Mouse (Mus musculus) heart, adult 2 months (tissue): ENCODE measurements around the gene Bap1. TPM values are rescaled to one million over a fixed set of nuclear protein-coding genes. Genes with fewer than 3 reads are reported as not detected.

Experiments used
- DNase-seq, 2 experiments: peaks; one replicate each; pipeline ENCODE4 v3.0.0; 2021
- H3K27ac ChIP-seq: fragments of 200-600 bp; 2 replicates; pipeline ENCODE4 v1.8.1; 2022
- H3K27me3 ChIP-seq: fragments of 200-500 bp; 2 replicates; pipeline ENCODE4 v1.6.1; 2012; ENCODE audit warnings: mild to moderate bottlenecking, low read length, inconsistent platforms, mixed read lengths; ENCODE audit not compliant: control insufficient read depth, insufficient read depth
- H3K36me3 ChIP-seq: fragments of 200-500 bp; 2 replicates; pipeline ENCODE4 v1.6.1; 2012; ENCODE audit warnings: low read length, inconsistent platforms; ENCODE audit not compliant: control insufficient read depth, insufficient read depth
- H3K4me1 ChIP-seq: fragments of 200-500 bp; 2 replicates; pipeline ENCODE4 v1.6.1; 2011; ENCODE audit warnings: low read length; ENCODE audit not compliant: control insufficient read depth, insufficient read depth
- H3K4me3 ChIP-seq: fragments of 200-600 bp; 2 replicates; pipeline ENCODE4 v1.8.1; 2022
- H3K79me2 ChIP-seq: fragments of 200-500 bp; replicated peaks from 2 replicates; pipeline ENCODE4 v1.6.1; 2012; ENCODE audit warnings: mild to moderate bottlenecking, inconsistent platforms, low read length, moderate library complexity, mixed read lengths; ENCODE audit not compliant: control insufficient read depth, insufficient read depth
- H3K9ac ChIP-seq: fragments of 200-500 bp; 2 replicates; pipeline ENCODE4 v1.6.1; 2012; ENCODE audit warnings: low read depth, mild to moderate bottlenecking, control low read depth, inconsistent platforms, low read length, mixed read lengths
- CTCF ChIP-seq: fragments of 200-600 bp; IDR thresholded peaks from 2 replicates; pipeline ENCODE4 v1.8.1; 2022; ENCODE audit warnings: antibody characterized with exemption, mild to moderate bottlenecking, moderate library complexity
- EP300 ChIP-seq: fragments of 200-500 bp; IDR thresholded peaks from 2 replicates; pipeline ENCODE4 v1.6.1; 2011; ENCODE audit warnings: low read depth, low read length, control low read depth; ENCODE audit not compliant: insufficient read depth
- POLR2A ChIP-seq: fragments of 200-500 bp; IDR thresholded peaks from 2 replicates; pipeline ENCODE4 v1.6.1; 2011; ENCODE audit warnings: mild to moderate bottlenecking, low read depth, low read length, control low read depth; ENCODE audit not compliant: insufficient read depth
- WGBS: fragments of 180-500 bp; shearing (Covaris S2); methylation state at CpG from one replicate; pipeline ENCODE4 v1.1.7; 2018; 5-methylcytosine and 5-hydroxymethylcytosine counted together
- intact Hi-C: fragments of 180-260 bp; cut with DNase I; formaldehyde crosslinking; loops from one replicate; pipeline ENCODE4 v1.15.1; 2025
- polyA plus RNA-seq: library from polyadenylated mRNA; depleted of rRNA; stranded (reverse); fragments of >200 nt; gene quantifications from 2 replicates; pipeline ENCODE4 v1.2.3, GENCODE M21; 2012
- total RNA-seq, 2 experiments: library from RNA; stranded (reverse); gene quantifications; 2 replicates each; pipeline ENCODE4 v1.2.3; 2021

Bap1 gene
- total and polyA plus RNA-seq, 3 experiments, result 39.6 to 49.1 (median 43.6) TPM

- WGBS, result 13% methylated on average over 38 of the region's 38 CpGs
- Histone ChIP-seq H3K79me2 (no peaks in the 10 kb centered on the region), H3K27me3 (no peaks in the 10 kb centered on the region), H3K27ac (peak overlapping the region; percentile 90), H3K4me3 (peak overlapping the region; percentile 99), H3K9ac (peak overlapping the region; percentile 93), H3K36me3 (no peaks in the 10 kb centered on the region; the same call in 1 of the 2 replicates), H3K4me1 (peaks cover 3% of the 10 kb centered on the region)
- TF ChIP-seq CTCF, result no peak
- no peak for TF ChIP-seq POLR2A
- no peak for TF ChIP-seq EP300
- no peak for DNase-seq
- intact Hi-C loops, result loop anchor here (2.0 to 5.0 kb wide), 3 partner anchors 34 to 118 kb away; partner anchors contain the start of genes Capn7, Nisch, Nt5dc2 and Sema3g
Measured at GRCm38 (mm10) chr14:31250222-31251083, 797 bp upstream of the Bap1 start.

GRCm38 (mm10) chr14:31251626-31252025, 376 bp downstream of the Bap1 start:
- TF ChIP-seq EP300 (no peak), POLR2A (no peak), CTCF (no peak)
- H3K4me3 ChIP-seq, result peak overlapping the region; percentile 99
- peak overlapping the region; percentile 90 for H3K27ac ChIP-seq
- intact Hi-C loops, result loop anchor here (2.0 to 5.0 kb wide), 3 partner anchors 35 to 119 kb away; partner anchors contain the start of genes Capn7, Nisch, Nt5dc2 and Sema3g
- H3K36me3 ChIP-seq, result no peaks in the 10 kb centered on the region; the same call in 1 of the 2 replicates
- peaks cover 3% of the 10 kb centered on the region for H3K4me1 ChIP-seq
- WGBS, result under 1% methylated on average over 18 of the region's 18 CpGs
- no peaks in the 10 kb centered on the region for H3K79me2 ChIP-seq
- H3K9ac ChIP-seq, result peak overlapping the region; percentile 92
- DNase-seq, result no peak
- H3K27me3 ChIP-seq, result no peaks in the 10 kb centered on the region

GRCm38 (mm10) chr14:31252091-31252490, 841 bp downstream of the Bap1 start:
- Histone ChIP-seq H3K27ac (no peak overlapping the region), H3K27me3 (no peaks in the 10 kb centered on the region), H3K4me3 (peak overlapping the region; percentile 99), H3K4me1 (peaks cover 3% of the 10 kb centered on the region), H3K36me3 (no peaks in the 10 kb centered on the region; the same call in 1 of the 2 replicates), H3K79me2 (no peaks in the 10 kb centered on the region), H3K9ac (no peak overlapping the region)
- intact Hi-C loops, result loop anchor here (5.0 kb wide), 2 partner anchors 85 to 120 kb away; partner anchors contain the start of genes Capn7 and Nt5dc2
- no peak for DNase-seq
- WGBS, result 78% methylated on average over 5 of the region's 5 CpGs
- no peak for TF ChIP-seq CTCF
- no peak for TF ChIP-seq POLR2A

DNA sequence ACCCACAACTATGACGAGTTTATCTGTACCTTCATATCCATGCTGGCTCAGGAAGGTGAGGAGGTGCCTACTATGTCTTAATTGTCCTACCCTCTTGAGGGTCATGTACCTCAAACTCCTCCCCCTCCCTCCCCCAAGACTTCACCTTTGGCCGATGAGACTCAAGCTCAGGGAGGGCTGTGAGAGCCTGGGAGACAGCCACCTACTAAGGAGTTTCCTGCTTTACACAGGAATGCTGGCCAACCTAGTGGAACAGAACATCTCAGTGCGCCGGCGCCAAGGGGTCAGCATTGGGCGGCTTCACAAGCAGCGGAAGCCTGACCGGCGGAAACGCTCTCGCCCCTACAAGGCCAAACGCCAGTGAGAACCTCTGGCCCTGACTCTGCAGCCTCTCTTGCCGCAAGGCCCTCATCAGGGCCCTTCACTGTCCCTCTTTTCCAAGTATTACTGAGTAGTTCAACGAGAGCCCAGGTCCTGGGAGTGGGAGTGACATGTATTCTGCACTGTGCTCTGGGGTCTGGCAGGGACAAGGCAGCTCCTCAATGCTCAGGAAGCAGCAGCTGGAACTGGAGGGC, 7.3 kb downstream of the Bap1 start:
- no peak for TF ChIP-seq EP300
- no peak for TF ChIP-seq CTCF
- no peak for TF ChIP-seq POLR2A
- intact Hi-C loops, result no loop called here
- Histone ChIP-seq H3K27me3 (no peaks in the 10 kb centered on the region), H3K27ac (no peak overlapping the region), H3K9ac (no peak overlapping the region), H3K36me3 (no peaks in the 10 kb centered on the region), H3K4me3 (no peak overlapping the region), H3K79me2 (no peaks in the 10 kb centered on the region), H3K4me1 (no peaks in the 10 kb centered on the region)
- WGBS, result 92% methylated on average over 14 of the region's 14 CpGs
- DNase-seq, result no peak

DNA sequence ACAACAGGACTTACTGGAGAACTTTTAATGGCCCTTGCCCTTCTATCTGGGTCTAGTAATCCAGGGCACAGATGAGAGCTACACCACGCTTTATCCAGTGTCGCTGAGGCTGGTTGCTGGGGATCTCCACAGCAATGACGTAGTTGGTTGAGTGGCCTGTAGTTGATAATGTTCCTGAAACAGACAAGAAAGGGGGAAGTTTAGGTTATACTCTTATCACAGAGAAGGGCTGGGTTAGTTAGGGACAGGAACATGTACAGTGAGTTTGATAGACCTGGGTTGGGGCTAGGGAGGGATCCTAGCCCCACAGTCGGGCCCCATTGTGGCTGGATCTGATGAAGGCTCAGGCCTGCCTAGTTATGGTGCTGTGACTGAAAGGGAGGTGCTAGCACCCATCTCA, 9.1 kb downstream of the Bap1 start:
- WGBS, result 94% methylated on average over 4 of the region's 4 CpGs
- H3K36me3 ChIP-seq, result no peaks in the 10 kb centered on the region

DNA sequence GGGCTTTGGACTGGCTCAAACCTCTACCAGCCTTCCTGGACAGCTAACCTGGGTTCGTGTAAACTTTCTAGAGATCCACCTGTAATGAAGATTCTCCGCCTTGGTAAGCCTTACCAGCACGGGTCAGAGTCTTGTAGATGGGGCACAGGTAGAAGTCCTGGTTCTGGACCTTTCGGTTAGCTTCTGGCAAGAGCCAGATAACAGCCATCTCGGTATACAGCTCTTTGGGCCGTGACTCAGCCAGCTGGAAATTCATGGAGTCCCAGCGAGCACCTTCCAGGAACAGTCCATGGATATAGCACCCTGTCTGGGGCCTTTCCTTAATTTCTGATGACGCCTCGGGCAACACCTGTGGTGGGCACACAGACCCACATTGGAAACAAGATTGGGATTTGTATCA, 9.7 kb downstream of the Bap1 start:
- H3K4me1 ChIP-seq, result no peaks in the 10 kb centered on the region
- WGBS, result 92% methylated on average over 9 of the region's 9 CpGs
- H3K27ac ChIP-seq, result no peak overlapping the region
- H3K4me3 ChIP-seq, result no peak overlapping the region
- H3K79me2 ChIP-seq, result no peaks in the 10 kb centered on the region
- H3K27me3 ChIP-seq, result no peaks in the 10 kb centered on the region
- no peaks in the 10 kb centered on the region for H3K36me3 ChIP-seq
- DNase-seq, result no peak
- no peak overlapping the region for H3K9ac ChIP-seq
- no peak for TF ChIP-seq CTCF
- TF ChIP-seq POLR2A, result no peak
- no peak for TF ChIP-seq EP300
- intact Hi-C loops, result no loop called here

More for the DNA sequence above, 9.1 kb downstream of the Bap1 start:
- no peaks in the 10 kb centered on the region for H3K27me3 ChIP-seq
- no peak overlapping the region for H3K9ac ChIP-seq
- H3K4me1 ChIP-seq, result no peaks in the 10 kb centered on the region
- H3K27ac ChIP-seq, result no peak overlapping the region
- intact Hi-C loops, result no loop called here
- DNase-seq, result no peak
- TF ChIP-seq EP300 (no peak), POLR2A (no peak), CTCF (no peak)
- no peak overlapping the region for H3K4me3 ChIP-seq
- no peaks in the 10 kb centered on the region for H3K79me2 ChIP-seq
